Mouse (Mus musculus): ENCODE results near the gene Dlx6.

Dlx6 gene

DNA sequence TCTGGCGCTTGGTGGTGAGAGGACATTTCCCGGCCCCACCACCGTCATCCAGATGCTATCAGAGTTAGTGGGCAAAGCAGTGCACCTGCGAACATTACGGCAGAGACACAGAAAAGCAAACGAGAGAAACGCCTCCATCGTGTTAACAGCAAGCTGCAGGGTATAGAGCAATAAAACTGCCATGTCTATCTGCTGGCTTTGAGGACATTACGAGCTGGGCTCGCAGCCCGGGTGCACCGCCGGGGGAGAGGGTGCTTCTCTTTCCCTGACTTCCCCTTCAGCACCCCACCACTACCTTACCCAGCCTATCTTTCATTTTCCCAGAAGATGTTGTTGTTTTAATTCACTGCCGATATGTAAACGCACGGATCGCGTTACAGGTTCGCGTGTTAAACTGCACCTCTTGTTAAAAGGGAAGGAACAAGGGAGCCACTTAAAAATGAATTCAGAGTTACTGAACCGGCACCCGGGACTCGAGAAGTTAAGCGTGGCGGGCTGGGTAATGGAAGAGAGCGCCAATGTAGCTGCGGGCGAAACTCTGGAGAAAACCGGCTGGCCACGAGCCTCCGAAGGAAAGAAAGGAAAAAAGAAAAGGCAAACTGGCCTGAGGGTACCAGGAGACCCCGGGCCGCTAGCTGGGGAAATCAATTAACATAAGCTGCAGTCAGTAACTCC is 2.6 kb upstream of the Dlx6 start:
- no peak for DNase-seq

DNA sequence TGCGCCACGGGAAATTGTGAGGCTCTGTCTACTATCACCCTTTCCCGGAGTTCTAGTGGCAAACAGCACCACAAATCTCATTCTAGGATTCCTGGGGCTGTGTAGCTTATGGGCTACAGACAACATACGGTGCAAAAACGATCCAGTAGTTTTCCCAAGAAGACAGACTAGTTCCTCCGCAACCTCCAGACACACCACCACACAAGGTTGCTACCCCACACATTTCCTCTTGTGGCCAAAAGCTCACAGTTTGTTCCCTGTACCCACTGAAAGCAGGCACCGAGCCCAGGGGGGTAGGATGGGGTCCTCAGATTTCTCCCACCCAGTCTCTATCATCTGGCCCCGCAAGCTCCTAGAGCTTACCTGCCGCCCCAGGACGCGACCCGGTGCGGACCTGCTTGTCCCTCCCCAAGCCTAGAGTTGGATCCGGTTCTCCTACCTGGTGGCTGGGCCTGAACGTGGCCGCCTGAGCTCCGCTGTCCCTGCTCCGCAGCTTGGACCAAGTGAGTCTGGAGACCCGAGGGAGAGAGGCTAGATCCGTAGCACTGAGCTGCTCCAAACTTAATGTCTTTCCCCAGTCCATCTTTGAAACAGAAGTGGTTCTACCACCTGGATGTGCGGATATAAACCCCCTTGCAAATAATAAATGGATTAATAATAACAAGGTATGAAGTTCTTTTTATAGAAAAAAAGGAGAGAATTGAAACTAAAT is 1.9 kb upstream of the Dlx6 start:
- DNase-seq = no peak

DNA sequence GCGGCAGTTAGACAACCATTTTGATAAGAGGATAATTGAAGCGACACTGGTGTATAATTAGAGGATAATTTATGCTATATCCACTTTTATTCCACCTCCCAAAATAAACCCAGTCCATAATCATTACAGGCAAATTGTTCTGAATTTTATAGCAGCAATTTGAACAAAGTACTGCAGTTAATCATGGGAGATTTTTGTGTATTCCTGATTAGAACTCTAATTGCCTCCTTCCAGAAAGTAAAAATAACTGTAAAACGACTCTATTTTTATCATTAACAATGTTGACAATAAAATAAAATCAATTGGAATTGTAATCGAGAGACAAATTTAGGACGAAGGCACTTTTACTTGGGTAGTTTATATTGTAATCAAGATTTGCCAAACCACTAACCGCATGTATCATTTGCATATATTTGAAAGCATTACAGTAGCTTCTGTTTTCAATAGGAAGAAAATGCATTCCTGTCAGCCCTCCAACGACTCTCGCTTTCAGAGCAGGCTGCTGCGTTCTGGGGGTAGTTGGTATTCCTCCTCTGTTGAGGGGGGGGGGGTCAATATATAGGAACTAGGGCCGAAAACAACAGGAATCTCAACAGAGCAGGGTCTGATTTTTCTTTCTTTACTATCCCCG is 1.2 kb upstream of the Dlx6 start:
- no peak for DNase-seq

DNA sequence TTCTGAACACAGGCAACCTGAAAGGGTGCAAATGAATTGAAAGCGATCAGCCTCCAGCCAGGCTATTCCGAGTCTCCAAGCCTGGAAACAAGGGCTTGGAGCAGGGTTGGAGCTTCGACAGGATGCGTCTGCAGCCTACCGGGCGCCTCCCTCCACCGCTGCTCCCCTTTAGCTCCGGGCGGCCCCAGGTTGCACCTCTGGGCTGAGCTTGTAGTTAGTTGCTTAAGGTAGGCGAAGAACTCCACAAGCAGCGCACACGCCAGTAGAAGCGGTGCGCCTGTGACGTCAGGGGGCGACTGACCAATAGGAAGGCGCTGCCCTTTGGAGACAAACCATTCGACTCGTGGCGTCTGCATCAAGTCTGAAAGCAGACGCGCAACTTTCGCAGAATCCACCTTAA is 523 bp upstream of the Dlx6 start:
- DNase-seq = no peak

DNA sequence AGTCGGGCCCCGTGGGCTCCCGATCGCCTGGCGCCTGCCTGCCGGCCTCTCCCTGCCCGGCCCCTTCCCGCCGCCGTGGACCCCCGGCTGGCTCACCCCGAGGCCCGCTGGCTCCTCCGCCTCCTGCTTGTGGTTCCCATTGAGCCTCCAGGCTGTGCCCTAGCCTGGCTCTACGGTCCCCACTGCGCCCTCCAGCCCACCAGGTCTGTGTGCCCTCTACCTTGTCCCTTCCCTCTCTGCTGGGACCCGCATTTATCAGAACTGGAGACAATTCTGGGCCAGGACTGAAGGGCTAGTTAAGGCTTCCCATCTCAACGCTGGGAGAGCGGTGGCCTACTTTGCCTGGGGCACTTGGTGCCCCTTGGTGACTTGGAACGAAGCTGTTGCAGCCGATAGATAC is 821 bp downstream of the Dlx6 start:
- DNase-seq = no peak

DNA sequence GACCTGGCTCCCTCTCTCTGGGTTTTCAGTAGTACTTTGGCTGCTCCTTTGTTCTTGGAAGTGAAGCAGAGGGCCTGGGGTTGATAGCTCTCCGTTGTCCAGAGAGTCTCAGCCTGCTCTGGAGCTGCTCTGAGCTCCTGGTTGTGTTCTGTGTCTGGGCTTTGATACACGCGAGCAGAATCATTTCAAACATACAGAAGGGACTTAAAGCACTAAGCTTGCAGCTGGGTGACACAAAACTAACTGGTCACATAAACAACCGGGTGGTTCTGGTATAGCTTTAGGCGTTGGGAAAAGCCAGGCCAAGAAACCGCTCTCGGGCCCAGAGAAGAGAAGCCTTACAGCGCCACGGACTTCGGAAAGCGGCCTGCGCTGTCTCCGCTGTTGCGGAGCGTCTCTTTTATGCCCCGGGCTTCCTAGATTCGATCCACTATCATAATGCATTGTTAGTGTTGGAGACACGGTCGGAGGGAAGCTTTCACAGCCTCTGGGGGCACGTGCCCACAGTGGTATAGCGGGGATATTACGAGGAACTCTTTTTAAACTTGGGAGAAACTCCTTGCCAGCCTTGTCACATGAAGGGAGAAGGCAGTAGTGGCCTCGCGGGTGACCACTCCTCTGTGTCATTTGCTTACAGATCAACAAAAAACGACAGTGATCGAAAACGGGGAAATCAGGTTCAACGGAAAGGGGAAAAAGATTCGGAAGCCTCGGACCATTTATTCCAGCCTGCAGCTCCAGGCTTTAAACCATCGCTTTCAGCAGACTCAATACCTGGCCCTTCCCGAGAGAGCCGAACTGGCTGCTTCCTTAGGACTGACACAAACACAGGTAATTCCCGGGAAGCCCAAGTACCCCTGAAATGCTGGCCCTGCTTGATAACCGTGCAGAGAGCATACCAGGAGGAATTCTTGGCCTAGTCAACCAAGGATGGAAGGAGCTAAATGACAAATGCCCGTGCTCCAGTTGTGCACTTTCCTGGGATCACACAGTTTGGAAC is 1.6 kb downstream of the Dlx6 start:
- DNase-seq = no peak

DNA sequence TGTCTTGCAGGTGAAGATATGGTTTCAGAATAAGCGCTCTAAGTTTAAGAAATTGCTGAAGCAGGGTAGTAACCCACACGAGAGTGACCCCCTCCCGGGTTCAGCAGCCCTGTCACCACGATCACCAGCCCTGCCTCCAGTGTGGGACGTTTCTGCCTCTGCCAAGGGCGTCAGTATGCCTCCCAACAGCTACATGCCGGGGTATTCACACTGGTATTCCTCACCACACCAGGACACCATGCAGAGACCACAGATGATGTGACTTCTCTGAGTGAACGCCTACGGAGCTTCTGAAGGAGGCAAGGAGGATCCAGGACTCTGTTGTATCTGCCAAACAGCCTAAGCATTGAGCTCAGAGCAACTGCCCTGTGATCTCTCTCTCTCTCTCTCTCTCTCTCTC is 3.9 kb downstream of the Dlx6 start:
- no peak for DNase-seq

DNA sequence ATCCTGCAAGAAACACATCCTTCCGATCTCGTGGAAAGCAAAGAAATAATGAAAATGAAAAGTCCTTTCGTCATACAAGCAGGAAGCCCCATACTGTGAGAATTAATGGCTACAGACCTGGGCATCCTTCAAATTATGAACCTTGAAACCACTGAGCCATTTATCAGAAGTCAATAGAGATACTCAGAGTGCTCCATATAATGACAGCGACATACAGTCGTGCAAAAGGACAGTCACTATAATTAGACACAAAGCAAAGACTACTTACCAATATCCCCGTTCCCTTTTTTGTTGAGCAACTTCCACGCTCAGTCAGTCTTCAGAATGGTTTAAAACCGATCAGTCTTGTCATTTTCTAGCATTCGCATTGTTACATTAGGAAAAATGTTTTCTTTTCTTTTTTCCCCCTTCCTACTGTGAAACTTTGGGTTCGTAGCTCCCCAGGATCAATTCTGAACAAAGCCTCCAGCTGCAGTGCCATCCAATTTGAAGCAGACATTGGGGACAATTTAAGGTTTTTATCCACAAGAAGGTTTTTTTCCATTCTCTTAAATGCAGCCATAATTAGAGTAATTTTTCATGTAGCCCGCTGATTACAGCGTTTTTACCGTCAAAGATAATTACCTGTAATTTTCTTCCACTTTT is 6.0 kb downstream of the Dlx6 start:
- no peak for DNase-seq

DNA sequence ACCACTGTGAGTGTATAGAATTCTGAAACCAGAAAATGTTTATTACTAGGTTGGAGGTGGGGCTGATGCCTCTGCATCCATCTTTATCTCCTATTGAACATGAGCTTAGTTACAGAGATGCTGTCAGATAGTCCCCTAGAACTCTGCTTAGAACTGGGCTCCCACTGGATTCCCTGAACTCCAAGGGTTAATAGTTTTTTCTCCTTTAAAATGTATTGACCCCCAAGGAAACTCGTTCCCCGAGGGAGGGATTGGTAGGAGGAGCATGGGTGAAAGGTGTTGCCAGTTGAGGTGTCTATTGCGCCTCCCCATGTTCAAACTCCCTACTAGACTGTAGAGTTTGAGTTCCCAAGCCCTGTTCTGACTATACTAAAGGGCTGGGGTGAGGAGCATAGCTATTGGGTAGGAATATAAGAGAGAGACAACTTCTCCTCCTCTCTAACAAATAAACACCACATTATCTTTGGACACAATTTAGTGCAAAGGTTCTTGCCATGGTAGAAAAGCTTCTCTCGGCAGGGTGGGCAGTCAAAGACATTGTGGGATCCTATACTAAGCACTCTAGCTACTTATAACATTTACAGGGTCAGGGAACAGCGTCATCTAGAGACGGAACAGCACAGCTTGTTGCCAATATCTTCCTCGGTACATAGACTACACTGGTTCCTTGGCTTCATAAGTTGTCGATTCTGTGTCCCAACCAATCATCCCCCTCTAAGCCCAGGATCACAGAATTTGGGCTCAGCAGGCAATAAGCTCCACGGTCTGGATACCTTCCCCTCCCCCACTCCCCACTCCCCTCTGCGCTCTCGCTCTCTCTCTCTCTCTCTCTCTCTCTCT is 7.0 kb downstream of the Dlx6 start:
- DNase-seq = no peak

DNA sequence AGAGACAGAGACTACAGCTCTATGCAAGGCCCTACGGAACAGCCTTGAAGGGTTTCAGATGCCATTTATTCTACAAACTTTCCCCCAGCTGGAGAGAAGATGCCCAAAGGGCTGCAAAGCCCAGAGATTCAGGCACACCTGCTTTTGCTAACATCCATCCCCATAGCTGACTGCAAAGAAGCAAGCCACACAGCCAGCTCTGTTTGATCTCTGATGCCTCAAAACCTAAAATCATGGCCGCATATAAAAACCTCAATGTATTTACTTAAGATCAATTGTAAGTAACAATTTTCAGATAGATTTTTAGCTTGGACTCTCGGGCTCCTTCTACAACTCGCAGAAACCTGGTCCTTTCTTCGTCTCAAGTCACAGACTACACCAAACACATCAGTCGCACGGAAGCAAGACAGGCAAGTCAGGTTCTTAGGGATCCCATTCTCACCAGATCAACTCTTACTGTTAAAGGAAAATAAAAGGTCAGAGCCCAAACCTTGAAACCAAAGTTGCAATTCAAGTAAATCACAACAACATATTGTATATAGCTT is 7.8 kb downstream of the Dlx6 start:
- DNase-seq = no peak

DNA sequence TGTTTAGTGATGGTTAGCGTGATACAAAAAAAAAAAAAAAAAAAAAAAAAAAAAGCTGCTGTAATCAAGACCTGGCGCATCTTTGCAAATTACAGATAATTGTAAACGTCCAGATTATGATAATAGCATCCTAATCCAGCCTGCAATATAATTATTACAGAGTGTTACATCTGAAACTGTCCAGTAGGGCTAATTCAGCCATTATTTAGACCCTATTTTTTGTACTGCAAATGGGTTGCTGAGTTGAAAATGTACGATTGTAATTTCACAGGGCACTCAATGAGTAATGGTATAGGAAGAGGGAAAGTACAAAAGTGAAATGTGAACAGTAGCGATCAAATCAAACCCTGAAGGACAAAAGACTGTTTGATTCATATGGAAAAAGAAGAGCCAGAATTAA is 8.6 kb downstream of the Dlx6 start:
- DNase-seq = no peak

DNA sequence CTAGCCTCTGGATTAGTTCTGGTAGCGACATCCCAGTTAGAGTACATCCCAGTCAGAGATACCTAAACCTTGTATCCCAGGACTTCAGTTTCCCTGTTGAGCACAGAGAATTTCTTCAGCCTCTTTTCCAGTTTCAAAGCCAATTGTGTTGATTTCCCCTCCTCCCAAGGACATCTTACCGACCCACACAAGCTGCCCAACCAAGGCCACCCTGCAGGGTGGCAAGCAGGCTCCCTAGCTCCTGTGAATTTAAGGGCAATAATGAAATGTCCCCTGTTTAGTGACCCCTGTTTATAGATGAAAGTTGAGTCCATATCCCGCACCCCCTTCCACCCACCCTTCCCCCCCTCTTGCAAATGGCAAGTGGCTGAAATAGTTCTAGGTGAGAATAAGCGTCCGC is 9.7 kb downstream of the Dlx6 start:
- DNase-seq = no peak

DNA sequence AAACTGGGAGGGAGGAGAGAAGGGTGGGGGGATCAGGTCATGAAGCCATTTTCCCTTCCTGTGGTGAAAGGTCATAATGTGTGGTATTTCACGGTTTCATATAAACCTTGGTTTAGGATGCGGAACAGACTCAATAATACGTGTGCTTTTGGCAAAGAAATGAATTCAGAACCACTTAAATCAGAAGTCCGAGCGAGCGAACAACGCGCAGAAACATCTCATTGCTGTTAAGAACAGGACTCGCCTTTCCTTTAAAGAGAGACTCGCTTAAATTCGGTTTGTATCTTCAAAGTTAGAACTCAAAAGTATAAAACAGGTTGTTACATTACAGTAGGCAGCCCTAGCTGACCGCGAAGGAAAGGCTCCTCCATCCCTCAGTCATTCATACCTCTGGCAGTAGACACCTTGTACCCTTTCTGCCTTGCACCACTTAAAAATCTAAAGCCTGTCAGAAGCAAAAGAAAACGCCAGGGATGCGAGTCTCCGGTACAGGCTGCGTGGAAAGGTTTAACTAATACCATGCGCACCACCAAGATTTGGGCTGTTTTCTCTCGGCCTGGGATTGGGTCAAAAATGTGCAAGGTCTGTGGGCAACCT is 10.4 kb downstream of the Dlx6 start:
- no peak for DNase-seq

DNA sequence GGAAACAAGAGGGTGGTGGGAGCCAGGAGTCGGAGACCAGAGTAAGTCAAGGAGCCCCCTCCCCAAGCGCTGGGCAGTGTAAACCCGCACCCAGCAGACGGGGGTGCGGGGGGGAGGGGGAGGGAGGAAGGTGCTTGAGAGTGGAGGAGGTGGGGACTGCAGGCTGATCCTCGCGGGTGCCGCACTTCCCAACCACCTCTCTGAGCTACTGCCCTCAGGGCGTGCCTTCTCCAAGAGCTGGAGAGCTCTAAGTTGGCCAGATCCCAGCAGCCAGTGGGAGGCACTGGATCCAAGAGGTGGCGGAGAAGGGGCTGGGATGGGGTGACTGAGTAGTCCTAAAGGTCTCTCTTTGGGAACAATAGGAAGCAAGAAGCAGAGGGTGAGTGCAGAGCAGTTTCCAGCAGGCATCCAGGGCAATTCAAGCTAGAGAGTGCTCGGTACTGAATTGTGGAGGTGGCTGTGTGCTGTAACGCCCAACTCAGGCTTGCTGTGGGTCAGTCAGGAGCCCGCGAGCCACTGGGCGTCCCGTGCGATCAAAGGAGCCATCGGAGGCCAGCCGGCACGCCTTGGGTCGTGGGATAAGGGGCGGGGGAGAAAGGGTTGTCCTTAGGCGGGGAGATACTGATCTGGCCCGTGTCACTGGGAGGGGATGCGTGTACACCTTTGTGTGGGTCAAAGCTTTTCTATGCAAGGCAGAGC is 11.1 kb downstream of the Dlx6 start:
- no peak for DNase-seq

DNA sequence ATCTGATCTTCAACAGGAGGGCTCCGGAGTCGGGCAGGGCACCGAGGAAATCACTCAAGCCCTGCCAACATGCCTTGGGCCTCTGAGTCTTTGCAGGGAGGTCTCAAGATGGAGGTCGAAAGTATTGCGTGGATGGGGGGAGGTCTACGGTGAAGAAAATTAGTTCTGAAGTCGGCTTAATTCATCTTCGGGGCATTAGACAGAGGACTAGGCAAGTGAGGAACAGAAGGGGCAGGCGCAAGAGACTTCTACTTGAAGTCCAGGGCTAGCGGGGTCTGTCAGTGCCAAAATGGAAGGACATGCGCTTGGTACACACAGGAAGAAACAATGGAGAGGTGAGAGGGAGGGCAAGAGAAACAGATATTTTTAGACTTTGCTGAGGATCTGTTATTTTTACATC is 12.0 kb downstream of the Dlx6 start:
- no peak for DNase-seq

DNA sequence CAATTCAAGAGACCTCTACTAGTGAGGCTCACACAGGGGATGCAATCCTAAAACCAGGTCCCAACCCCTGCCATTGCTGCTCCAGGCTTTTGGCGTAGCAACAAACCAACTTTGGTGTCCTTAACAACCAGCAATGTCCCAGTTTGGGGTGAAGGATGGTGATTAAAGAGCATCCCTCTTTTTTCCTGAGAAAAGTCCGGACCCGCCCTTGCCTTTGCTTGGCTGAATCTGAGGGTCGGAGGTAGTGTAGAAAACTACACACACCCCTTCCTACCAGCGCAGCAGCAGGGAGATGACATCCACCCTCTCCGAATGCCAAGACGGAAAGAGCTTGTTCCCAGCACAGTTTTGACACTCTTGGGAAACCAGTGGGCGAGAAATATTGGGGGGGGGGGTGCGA is 12.5 kb downstream of the Dlx6 start:
- no peak for DNase-seq

DNA sequence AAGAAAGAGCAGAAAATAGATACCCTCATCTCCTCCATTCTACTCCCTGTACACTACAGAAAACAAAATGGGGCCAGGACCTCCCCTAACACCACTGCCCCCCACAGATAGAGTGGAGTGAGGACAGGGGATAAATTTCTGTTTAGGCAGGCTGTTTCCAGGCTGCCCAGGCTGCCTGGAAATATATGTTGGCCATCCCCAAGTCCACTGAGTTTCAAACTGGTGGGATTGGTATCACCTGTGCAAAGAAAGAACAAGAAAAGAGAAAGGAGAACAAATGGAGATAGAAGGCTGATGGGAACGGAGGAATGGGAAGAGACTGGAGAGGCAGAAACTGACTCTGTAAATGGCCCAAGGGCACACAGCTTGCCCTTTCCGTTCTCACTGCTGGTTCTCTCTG is 13.1 kb downstream of the Dlx6 start:
- DNase-seq = no peak

DNA sequence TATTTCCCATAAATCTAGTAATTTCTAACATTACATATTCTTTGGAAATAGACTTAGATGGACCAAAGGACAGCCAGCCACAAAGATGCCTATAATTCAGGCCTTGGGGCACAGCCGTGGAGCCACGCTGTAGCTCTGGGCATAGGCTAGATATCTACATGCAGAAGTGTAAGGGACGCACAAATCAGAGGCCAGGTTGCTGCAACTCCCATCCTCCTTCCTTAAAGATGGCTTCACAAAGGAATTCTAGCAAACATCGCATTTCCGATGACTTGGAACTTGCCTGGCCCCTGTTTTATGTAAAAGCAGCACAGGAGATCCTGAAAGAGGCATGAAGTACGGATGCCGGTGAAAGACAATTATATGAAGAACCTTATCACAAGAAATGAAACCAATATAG is 13.6 kb downstream of the Dlx6 start:
- DNase-seq = no peak

DNA sequence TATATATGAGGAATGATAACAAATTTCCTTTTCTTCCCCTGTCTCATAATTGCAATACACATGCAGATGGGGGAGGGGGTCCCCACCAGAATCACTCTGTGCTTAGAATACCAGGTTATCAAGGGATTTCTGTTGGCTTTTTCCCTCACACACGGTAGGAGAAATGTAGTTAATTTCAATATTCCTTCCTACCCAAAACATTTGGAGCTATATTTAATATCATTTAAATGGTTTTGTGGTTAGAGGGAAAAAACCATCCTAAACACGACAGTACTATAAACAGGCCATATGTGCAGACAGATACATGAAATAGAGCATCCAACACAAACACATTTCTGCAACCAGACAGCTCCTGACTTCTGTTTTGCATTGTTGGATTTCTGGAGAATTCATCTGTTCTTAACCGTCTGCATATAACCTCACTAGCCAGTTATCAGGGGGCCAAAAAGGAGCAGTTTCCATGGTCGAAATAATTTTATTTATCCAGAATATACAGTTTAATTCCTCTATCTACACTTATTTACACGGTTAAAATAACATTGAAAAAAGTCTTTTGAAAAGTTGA is 14.3 kb downstream of the Dlx6 start:
- no peak for DNase-seq

Measured in thymus, adult 18-20 months (tissue).